Mouse (Mus musculus) embryonic fibroblast, embryonic 13.5 days (primary cell): ENCODE results near the gene Icmt.

ENCODE experiments used
- CTCF ChIP-seq: IDR thresholded peaks from 2 replicates; pipeline ENCODE4 v1.5.1; 2011; ENCODE audit warnings: mild to moderate bottlenecking, control low read depth, low read length, moderate library complexity, borderline replicate concordance; ENCODE audit not compliant: insufficient read depth
- POLR2A ChIP-seq: IDR thresholded peaks from 2 replicates; pipeline ENCODE4 v1.6.1; 2011; ENCODE audit warnings: low read depth, mild to moderate bottlenecking, control low read depth, low read length, moderate library complexity

DNA sequence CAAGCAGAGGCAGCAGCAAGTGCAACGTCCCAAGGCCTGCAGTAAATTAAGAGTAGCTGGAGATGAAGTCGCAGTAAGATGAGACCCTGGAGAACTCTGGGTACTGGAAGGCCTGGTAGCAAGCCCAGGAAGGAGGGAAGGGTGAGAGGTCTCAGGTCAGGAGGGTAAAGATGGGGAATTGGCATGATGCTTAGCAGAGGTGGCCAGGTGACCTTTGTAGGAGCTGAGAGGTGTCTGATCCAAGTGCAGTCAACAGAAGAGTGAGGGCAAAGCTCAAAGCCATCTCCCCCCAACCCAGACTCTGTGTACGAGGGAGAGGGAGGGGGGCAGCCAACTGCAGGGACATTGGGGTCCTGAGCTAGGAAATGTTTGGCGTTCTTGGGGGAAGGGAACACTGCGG is 24.4 kb downstream of the Icmt start:
- TF ChIP-seq CTCF (no peak), POLR2A (no peak)
